Mouse (Mus musculus): Measurements from ENCODE around the gene Pnkd.

GRCm38 (mm10) chr1:74268750-74269149 is 16.0 kb upstream of the Pnkd start:
- TF ChIP-seq CTCF (IDR thresholded peaks at IDR 0.05; ENCODE audit: low read depth, low read length) (no peak), POLR2A (IDR thresholded peaks at IDR 0.05; ENCODE audit: insufficient read depth, low read length) (no peak), EP300 (IDR thresholded peaks at IDR 0.05; ENCODE audit: insufficient read depth, low read depth, low read length) (no peak)

All from ES-Bruce4 (cell line).